Mouse (Mus musculus) stomach, adult 2 months (tissue): ENCODE results near the gene Mmp27. TPM values are rescaled to one million over a fixed set of nuclear protein-coding genes. Genes with fewer than 3 reads are reported as not detected.

Experiments used
- polyA plus RNA-seq: library from polyadenylated mRNA; depleted of rRNA; stranded (reverse); fragments of >200 nt; gene quantifications from 2 replicates; pipeline ENCODE4 v1.2.3, GENCODE M21; 2012; rRNA removed

The Mmp27 gene
- not detected in 2 replicates for polyA plus RNA-seq

GRCm38 (mm10) chr9:7571162-7571561 is at the start of gene Mmp27:
Gene Mmp27 (plus strand): TSS chr9:7571396.

DNA sequence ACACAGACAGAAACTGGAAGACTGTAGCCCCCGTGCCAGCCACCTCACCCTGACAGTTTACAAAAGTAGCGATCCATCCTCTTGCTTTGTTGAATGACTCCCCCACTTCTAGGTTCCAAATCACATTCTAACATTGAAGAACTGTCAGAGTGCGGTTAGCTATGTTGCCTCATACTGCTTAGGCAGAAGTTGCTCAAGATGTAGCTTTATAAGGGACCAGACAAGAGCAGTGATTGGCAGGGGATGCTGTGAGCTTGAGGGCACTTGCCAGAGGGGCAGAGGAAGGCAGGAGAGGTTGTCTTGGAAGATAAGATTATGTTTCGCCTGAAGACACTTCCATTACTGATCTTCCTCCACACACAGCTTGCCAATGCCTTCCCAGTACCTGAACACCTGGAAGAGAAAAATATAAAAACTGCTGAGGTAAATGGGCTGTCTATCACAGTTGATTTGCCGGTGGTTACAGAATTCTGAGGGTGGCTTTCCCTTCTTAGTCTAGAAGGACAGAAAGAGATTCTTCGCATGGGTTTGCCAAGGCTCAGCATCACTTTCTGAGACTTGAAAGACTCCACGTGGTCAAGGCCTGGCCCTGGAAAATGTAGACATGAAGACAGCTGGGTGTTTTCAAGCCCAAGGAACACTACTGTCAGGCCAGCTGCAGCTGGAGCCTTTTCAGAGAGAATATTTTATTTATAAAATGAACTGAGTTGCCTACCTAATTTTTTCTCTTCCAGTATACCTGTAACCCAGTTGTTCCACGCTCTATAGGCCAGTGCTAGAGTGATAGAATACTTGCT is 12.8 kb upstream of the Mmp27 start, which contains the start of gene Mmp8:
Gene Mmp8, plus strand, starts transcription at position 236 of the 797 bp plus-strand sequence.

GRCm38 (mm10) chr9:7627931-7628330 is 56.7 kb downstream of the Mmp27 start, which contains the start of gene Mmp20:
Gene Mmp20 (plus strand): TSS chr9:7628231.

Other genes starting within 250 kb of the Mmp27 start
- 0.19 and 0.30 TPM in 2 replicates for gene Mmp12, start 227.0 kb upstream of the Mmp27 start, polyA plus RNA-seq
- gene Mmp1b, start 183.3 kb upstream of the Mmp27 start, polyA plus RNA-seq: not detected in 2 replicates
- 0.26 and 0.38 TPM in 2 replicates for gene Mmp3, start 125.6 kb upstream of the Mmp27 start, polyA plus RNA-seq
- gene Mmp10, start 69.0 kb upstream of the Mmp27 start, polyA plus RNA-seq: 0.05 TPM in 1 of 2 replicates, not detected in the other
- gene Mmp8, start 12.9 kb upstream of the Mmp27 start, polyA plus RNA-seq: not detected in 2 replicates
- not detected in 2 replicates for gene Mmp20, start 56.8 kb downstream of the Mmp27 start, polyA plus RNA-seq
- gene Mmp7, start 120.7 kb downstream of the Mmp27 start, polyA plus RNA-seq: not detected in 2 replicates
- gene Tmem123, start 192.6 kb downstream of the Mmp27 start, polyA plus RNA-seq: 18.5 and 27.6 TPM in 2 replicates